Mouse (Mus musculus) hindbrain, postnatal 0 days (tissue): Measurements from ENCODE around the gene Il18rap. TPM values are rescaled to one million over a fixed set of nuclear protein-coding genes. Genes with fewer than 3 reads are reported as not detected.

Experiments used
- ATAC-seq: fragments of 200-750 bp; cut with Nextera tagmentation; 2 replicates; pipeline ENCODE4 v1.8.0; 2017; ENCODE audit warnings: mild to moderate bottlenecking, moderate TSS enrichment, moderate library complexity
- DNase-seq: peaks from one replicate; pipeline ENCODE4 v3.0.0-alpha.2; 2015; ENCODE audit warnings: low spot score
- H3K27ac ChIP-seq: fragments of 300-500 bp; sonication (generic); 2 replicates; pipeline ENCODE4 v1.5.1; 2014; ENCODE audit warnings: mild to moderate bottlenecking
- H3K27me3 ChIP-seq: fragments of 300-500 bp; sonication (generic); 2 replicates; pipeline ENCODE4 v1.6.1; 2014; ENCODE audit warnings: low read length, mixed read lengths; ENCODE audit not compliant: insufficient read depth
- H3K36me3 ChIP-seq: fragments of 300-500 bp; sonication (generic); 2 replicates; pipeline ENCODE4 v1.6.1; 2014; ENCODE audit warnings: low read length, mixed read lengths; ENCODE audit not compliant: insufficient read depth
- H3K4me1 ChIP-seq: fragments of 300-500 bp; sonication (generic); 2 replicates; pipeline ENCODE4 v1.6.1; 2014; ENCODE audit warnings: antibody characterized with exemption, low read length, mixed read lengths; ENCODE audit not compliant: insufficient read depth
- H3K4me2 ChIP-seq: fragments of 300-500 bp; sonication (generic); 2 replicates; pipeline ENCODE4 v1.6.1; 2014; ENCODE audit warnings: low read depth, mild to moderate bottlenecking, low read length, moderate library complexity, mixed read lengths
- H3K4me3 ChIP-seq: fragments of 300-500 bp; sonication (generic); 2 replicates; pipeline ENCODE4 v1.5.1; 2014; ENCODE audit warnings: low read length
- H3K9ac ChIP-seq: fragments of 300-500 bp; sonication (generic); replicated peaks from 2 replicates; pipeline ENCODE4 v1.6.1; 2014; ENCODE audit warnings: mild to moderate bottlenecking, low read length, moderate library complexity, mixed read lengths
- H3K9me3 ChIP-seq: fragments of 300-500 bp; sonication (generic); 2 replicates; pipeline ENCODE4 v1.6.1; 2016; ENCODE audit warnings: low read length, mixed read lengths
- CTCF ChIP-seq: IDR thresholded peaks from 2 replicates; pipeline ENCODE4 v1.5.1; 2016; ENCODE audit warnings: antibody characterized with exemption, control low read depth, low read depth
- WGBS: fragments of 180-500 bp; shearing (Covaris S2); extraction: QIAGEN DNeasy Blood & Tissue Kit; methylation state at CpG from one replicate; pipeline ENCODE4 v1.1.7; 2014; 5-methylcytosine and 5-hydroxymethylcytosine counted together
- polyA plus RNA-seq: library from polyadenylated mRNA; unstranded; fragments of >200 nt; fragmentation: Nextera tagmentation; extraction: Ambion mirVana; gene quantifications from 2 replicates; pipeline ENCODE4 v1.2.1, GENCODE M21; 2015
- total RNA-seq: library from RNA; depleted of rRNA; stranded (reverse); fragments of >200 nt; gene quantifications from 2 replicates; pipeline ENCODE4 v1.2.3, GENCODE M21; 2014

The Il18rap gene
- total and polyA plus RNA-seq, 2 experiments from 2014 or later, result 0.10 TPM; not detected in 1

DNA sequence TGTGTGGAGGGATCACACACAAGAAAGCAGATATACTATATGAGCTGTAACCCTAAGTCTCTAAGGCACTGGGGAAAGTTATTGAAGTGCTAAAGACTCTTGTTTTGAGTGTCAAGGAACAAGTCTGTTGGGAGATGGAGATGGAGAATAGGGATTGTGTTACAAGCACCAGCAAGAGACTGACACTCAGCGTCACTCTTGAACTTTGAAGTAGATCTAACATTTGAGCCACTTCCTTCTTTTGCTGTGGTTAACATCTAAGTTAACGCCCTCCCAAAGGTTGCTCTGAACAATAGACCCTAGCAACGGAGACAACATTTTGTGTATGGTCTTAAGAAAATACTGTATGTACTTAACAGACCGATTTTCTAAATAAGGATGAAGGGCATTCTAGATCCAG is 41.5 kb upstream of the Il18rap start:
- Histone ChIP-seq H3K27me3 (no peaks in the 10 kb centered on the region), H3K27ac (no peak overlapping the region), H3K36me3 (no peaks in the 10 kb centered on the region), H3K4me3 (no peak overlapping the region), H3K9ac (no peak overlapping the region), H3K9me3 (no peaks in the 10 kb centered on the region), H3K4me2 (no peak overlapping the region), H3K4me1 (no peaks in the 10 kb centered on the region)
- no peak for DNase-seq
- no peak for TF ChIP-seq CTCF
- ATAC-seq, result no peak
- WGBS, result 87% methylated on average over 4 of the region's 4 CpGs

- H3K4me2 ChIP-seq, result no peak overlapping the region
- H3K27me3 ChIP-seq, result no peaks in the 10 kb centered on the region
- H3K9ac ChIP-seq, result no peak overlapping the region
- DNase-seq (no peak), ATAC-seq (no peak)
- no peak overlapping the region for H3K4me3 ChIP-seq
- TF ChIP-seq CTCF, result no peak
- H3K27ac ChIP-seq, result no peak overlapping the region
- H3K9me3 ChIP-seq, result no peaks in the 10 kb centered on the region
- 90% methylated on average over 5 of the region's 5 CpGs for WGBS
- H3K4me1 ChIP-seq, result no peaks in the 10 kb centered on the region
- H3K36me3 ChIP-seq, result no peaks in the 10 kb centered on the region
Measured at GRCm38 (mm10) chr1:40474336-40474735, 40.8 kb upstream of the Il18rap start.

DNA sequence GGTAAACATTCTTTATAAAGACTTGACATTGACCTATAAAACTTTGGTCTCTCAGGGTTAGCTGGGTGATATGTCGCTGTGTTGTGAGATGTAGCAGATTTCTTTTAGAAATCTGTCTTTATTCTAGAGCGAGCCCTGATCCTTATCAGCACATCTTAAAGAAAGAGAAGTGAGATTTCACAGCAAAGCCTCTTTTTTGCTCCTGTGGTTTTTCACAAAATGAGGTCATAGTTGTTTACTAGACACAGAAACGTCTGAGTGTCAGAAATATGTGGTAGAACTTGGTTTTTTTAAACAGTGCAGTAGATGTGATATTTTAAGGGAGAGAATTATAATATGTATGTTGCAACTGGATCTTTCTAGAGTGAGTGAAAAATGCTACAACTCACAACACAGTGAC is 39.5 kb upstream of the Il18rap start:
- ATAC-seq (no peak), DNase-seq (no peak)
- H3K4me3 ChIP-seq, result no peak overlapping the region
- H3K4me2 ChIP-seq, result no peak overlapping the region
- no peak for TF ChIP-seq CTCF
- WGBS, result 63% methylated on average over 3 of the region's 3 CpGs
- H3K27me3 ChIP-seq, result no peaks in the 10 kb centered on the region
- no peaks in the 10 kb centered on the region for H3K36me3 ChIP-seq
- H3K9me3 ChIP-seq, result no peaks in the 10 kb centered on the region
- H3K27ac ChIP-seq, result no peak overlapping the region
- H3K9ac ChIP-seq, result no peak overlapping the region
- H3K4me1 ChIP-seq, result no peaks in the 10 kb centered on the region

DNA sequence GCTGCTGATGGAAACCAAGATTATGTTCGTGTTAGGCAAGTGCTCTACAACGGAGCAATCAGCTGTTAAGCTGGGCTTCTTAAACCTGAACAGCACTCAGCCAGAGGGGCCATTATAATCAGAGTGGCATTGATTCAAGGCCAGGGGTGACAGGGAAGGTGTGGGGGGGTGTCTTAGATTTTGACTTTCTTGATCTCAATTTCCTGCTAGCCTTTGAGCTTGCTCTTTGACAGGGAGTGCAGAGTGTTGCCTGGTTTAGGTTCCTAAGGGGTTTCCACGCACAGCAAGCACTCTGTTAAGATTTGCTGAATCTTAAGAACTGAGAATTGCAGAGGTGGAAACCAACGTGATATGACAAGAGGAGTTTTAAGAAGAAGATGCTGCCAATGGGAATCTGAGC is 38.4 kb upstream of the Il18rap start:
- H3K9ac ChIP-seq, result no peak overlapping the region
- ATAC-seq (no peak), DNase-seq (no peak)
- H3K4me2 ChIP-seq, result no peak overlapping the region
- no peak overlapping the region for H3K27ac ChIP-seq
- no peak for TF ChIP-seq CTCF
- no peaks in the 10 kb centered on the region for H3K36me3 ChIP-seq
- no peaks in the 10 kb centered on the region for H3K9me3 ChIP-seq
- H3K4me1 ChIP-seq, result no peaks in the 10 kb centered on the region
- no peak overlapping the region for H3K4me3 ChIP-seq
- 70% methylated on average over 4 of the region's 4 CpGs for WGBS
- H3K27me3 ChIP-seq, result no peaks in the 10 kb centered on the region

DNA sequence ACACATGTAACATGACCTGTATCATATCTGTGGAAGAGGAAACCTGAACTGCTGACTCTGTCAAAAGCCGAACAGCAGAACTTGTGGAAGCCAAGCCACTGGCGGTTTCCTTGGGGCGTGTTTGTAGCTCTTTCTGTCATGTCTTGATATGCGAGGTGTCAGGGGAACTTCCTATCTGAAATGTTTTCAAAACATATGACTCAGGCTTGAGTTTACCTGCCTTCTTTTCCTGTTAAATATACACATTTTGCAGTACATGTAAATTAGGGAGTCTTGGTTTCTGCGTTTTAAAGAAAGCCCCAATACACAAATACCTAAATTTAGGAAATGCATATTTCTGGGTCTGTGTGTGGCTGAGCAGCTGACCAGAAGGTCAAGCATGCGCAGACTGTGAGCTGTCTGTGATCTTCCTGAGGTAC is 35.6 kb upstream of the Il18rap start:
- H3K4me3 ChIP-seq, result no peak overlapping the region
- no peaks in the 10 kb centered on the region for H3K4me1 ChIP-seq
- H3K9ac ChIP-seq, result no peak overlapping the region
- H3K36me3 ChIP-seq, result no peaks in the 10 kb centered on the region
- no peak overlapping the region for H3K4me2 ChIP-seq
- WGBS, result 82% methylated on average over 6 of the region's 6 CpGs
- H3K27ac ChIP-seq, result no peak overlapping the region
- ATAC-seq (no peak), DNase-seq (no peak)
- H3K9me3 ChIP-seq, result no peaks in the 10 kb centered on the region
- H3K27me3 ChIP-seq, result no peaks in the 10 kb centered on the region
- TF ChIP-seq CTCF, result no peak

GRCm38 (mm10) chr1:40494594-40494993 is 20.6 kb upstream of the Il18rap start:
- Histone ChIP-seq H3K4me1 (no peaks in the 10 kb centered on the region), H3K4me2 (no peak overlapping the region), H3K36me3 (no peaks in the 10 kb centered on the region), H3K9ac (no peak overlapping the region), H3K27ac (no peak overlapping the region), H3K9me3 (no peaks in the 10 kb centered on the region), H3K27me3 (no peaks in the 10 kb centered on the region), H3K4me3 (no peak overlapping the region)
- ATAC-seq (no peak), DNase-seq (no peak)
- TF ChIP-seq CTCF, result no peak
- 91% methylated on average over 4 of the region's 4 CpGs for WGBS

GRCm38 (mm10) chr1:40499708-40500107 is 15.5 kb upstream of the Il18rap start:
- DNase-seq (no peak), ATAC-seq (no peak)
- Histone ChIP-seq H3K27ac (no peak overlapping the region), H3K27me3 (no peaks in the 10 kb centered on the region), H3K4me1 (no peaks in the 10 kb centered on the region), H3K4me3 (no peak overlapping the region), H3K4me2 (no peak overlapping the region), H3K9ac (no peak overlapping the region), H3K36me3 (no peaks in the 10 kb centered on the region), H3K9me3 (no peaks in the 10 kb centered on the region)
- WGBS, result 92% methylated on average over 1 of the region's 1 CpGs
- no peak for TF ChIP-seq CTCF

DNA sequence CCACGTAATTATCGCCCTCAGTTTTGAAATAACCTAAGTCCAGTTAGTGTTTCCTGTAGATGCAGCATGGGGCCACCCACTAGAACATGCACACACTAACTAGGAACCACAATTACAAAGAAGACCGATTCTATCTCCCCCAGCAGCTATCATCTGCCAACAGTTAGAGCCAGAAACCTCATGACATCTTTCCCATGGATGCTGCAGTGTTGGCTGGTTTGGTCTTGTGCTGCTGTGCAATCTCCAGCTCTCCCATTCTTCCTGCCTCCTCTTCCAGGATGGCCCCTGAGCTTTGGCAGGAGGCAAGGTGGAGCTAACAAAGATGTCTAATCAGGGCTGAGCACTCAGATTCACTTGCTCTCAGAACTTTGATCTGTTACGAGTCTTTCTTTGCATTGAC is 14.0 kb upstream of the Il18rap start:
- Histone ChIP-seq H3K4me2 (no peak overlapping the region), H3K27me3 (no peaks in the 10 kb centered on the region), H3K36me3 (no peaks in the 10 kb centered on the region), H3K9ac (no peak overlapping the region), H3K4me1 (no peaks in the 10 kb centered on the region), H3K4me3 (no peak overlapping the region), H3K9me3 (no peaks in the 10 kb centered on the region), H3K27ac (no peak overlapping the region)
- no peak for DNase-seq
- WGBS, result 88% methylated on average over 4 of the region's 4 CpGs
- no peak for TF ChIP-seq CTCF
- no peak for ATAC-seq
